Mouse (Mus musculus) lung, postnatal 0 days (tissue): ENCODE measurements around the gene Rassf1.

Experiments used
- CTCF ChIP-seq: IDR thresholded peaks from 2 replicates; pipeline ENCODE4 v1.5.1; 2016; ENCODE audit warnings: antibody characterized with exemption, mild to moderate bottlenecking
- EP300 ChIP-seq: IDR thresholded peaks from 2 replicates; pipeline ENCODE4 v1.6.1; 2016; ENCODE audit warnings: antibody characterized with exemption, mild to moderate bottlenecking, control low read depth

DNA sequence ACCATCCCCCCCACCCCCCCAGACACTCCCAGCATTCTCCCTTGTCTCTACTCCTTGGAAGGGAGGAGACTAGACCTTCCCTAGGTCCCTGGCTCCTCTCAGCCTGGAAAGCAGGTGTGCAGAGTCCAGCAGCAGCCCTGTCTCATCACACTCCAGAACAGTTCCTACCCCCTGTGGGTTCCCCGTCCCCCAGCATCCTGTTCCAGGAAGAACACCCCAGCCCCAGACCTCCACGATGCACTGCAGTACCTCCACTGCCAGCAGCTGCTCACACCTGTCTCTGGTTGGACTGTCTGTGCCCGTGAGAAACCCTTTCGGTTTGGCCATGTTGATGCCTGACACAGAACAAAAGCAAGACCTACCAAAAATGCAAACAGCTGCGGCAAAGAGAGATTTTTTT, 30.2 kb upstream of the Rassf1 start:
- TF ChIP-seq CTCF, result no peak
- TF ChIP-seq EP300, result no peak
